Mouse (Mus musculus) liver, embryonic 14.5 days (tissue): Measurements from ENCODE around the gene Vtn. TPM values are rescaled to one million over a fixed set of nuclear protein-coding genes. Genes with fewer than 3 reads are reported as not detected.
A peak's percentile ranks its signal among the peaks of the same experiment; 100 is the strongest.

Source experiments
- ATAC-seq: fragments of 200-750 bp; cut with Nextera tagmentation; 2 replicates; pipeline ENCODE4 v1.8.0; 2017; ENCODE audit warnings: moderate number of reproducible peaks, mild to moderate bottlenecking, moderate library complexity; ENCODE audit not compliant: insufficient read depth
- DNase-seq, 3 experiments: peaks; one replicate each; pipeline ENCODE4 v3.0.0-alpha.2; 2012 to 2013; ENCODE audit warnings: low read depth in 3 of 3, low spot score in 3 of 3
- H3K27ac ChIP-seq: fragments of 300-500 bp; sonication (generic); 2 replicates; pipeline ENCODE4 v1.5.1; 2014; ENCODE audit warnings: moderate library complexity, mild to moderate bottlenecking, control low read depth, inconsistent platforms
- H3K27me3 ChIP-seq: fragments of 300-500 bp; sonication (generic); 2 replicates; pipeline ENCODE4 v1.6.1; 2014; ENCODE audit warnings: mild to moderate bottlenecking, low read length, moderate library complexity; ENCODE audit not compliant: control insufficient read depth, insufficient read depth
- H3K36me3 ChIP-seq: fragments of 300-500 bp; sonication (generic); replicated peaks from 2 replicates; pipeline ENCODE4 v1.6.1; 2014; ENCODE audit warnings: low read depth; ENCODE audit not compliant: control insufficient read depth, insufficient read depth
- H3K4me1 ChIP-seq, 2 experiments: fragments of 200-500 bp in 1 of 2; fragments of 300-500 bp in 1 of 2; sonication (generic) in 1 of 2; replicated peaks; 2 replicates each; pipeline ENCODE4 v1.6.1; 2012 to 2014; ENCODE audit warnings: antibody characterized with exemption in 1 of 2, inconsistent platforms in 1 of 2, low read length in 1 of 2; ENCODE audit not compliant: control insufficient read depth in 2 of 2, insufficient read depth in 2 of 2
- H3K4me2 ChIP-seq: fragments of 300-500 bp; sonication (generic); 2 replicates; pipeline ENCODE4 v1.6.1; 2014; ENCODE audit warnings: low read depth, mild to moderate bottlenecking, control low read depth, moderate library complexity
- H3K4me3 ChIP-seq, 2 experiments: fragments of 200-500 bp in 1 of 2; fragments of 300-500 bp in 1 of 2; sonication (generic) in 1 of 2; 2 replicates each; pipeline ENCODE4 v1.5.1; 2012 to 2014; ENCODE audit warnings: low read depth in 2 of 2, low read length in 2 of 2, mild to moderate bottlenecking in 2 of 2, control low read depth in 1 of 2, inconsistent platforms in 1 of 2, moderate library complexity in 1 of 2; ENCODE audit not compliant: insufficient read depth in 1 of 2
- H3K9ac ChIP-seq: fragments of 300-500 bp; sonication (generic); replicated peaks from 2 replicates; pipeline ENCODE4 v1.6.1; 2014; ENCODE audit warnings: mild to moderate bottlenecking, control low read depth, moderate library complexity
- H3K9me3 ChIP-seq: fragments of 300-500 bp; sonication (generic); 2 replicates; pipeline ENCODE4 v1.6.1; 2016; ENCODE audit warnings: low read length, mixed read lengths; ENCODE audit not compliant: control insufficient read depth
- CTCF ChIP-seq: IDR thresholded peaks from 2 replicates; pipeline ENCODE4 v1.5.1; 2016; ENCODE audit warnings: antibody characterized with exemption, low read depth, control low read depth
- EP300 ChIP-seq: IDR thresholded peaks from 2 replicates; pipeline ENCODE4 v1.6.1; 2016; ENCODE audit warnings: antibody characterized with exemption, low read depth
- WGBS: fragments of 180-500 bp; shearing (Covaris S2); extraction: QIAGEN DNeasy Blood & Tissue Kit; methylation state at CpG from one replicate; pipeline ENCODE4 v1.1.7; 2014; ENCODE audit not compliant: insufficient replicate concordance; 5-methylcytosine and 5-hydroxymethylcytosine counted together
- polyA plus RNA-seq, 2 experiments: library from polyadenylated mRNA; depleted of rRNA in 1 of 2; stranded (reverse) in 1 of 2; unstranded in 1 of 2; fragments of >200 nt; fragmentation: Nextera tagmentation in 1 of 2; extraction: Ambion mirVana in 1 of 2; gene quantifications; 2 replicates each; pipeline versions ENCODE4 v1.2.1 to v1.2.3; 2012 to 2014

Gene Vtn
- polyA plus RNA-seq, 2 experiments, result 353 to 403 TPM

GRCm38 (mm10) chr11:78458740-78459139 lies 40.2 kb upstream of the Vtn start:
- H3K9ac ChIP-seq, result no peak overlapping the region
- no peak for ATAC-seq

GRCm38 (mm10) chr11:78461894-78462293 lies 37.0 kb upstream of the Vtn start:
- Histone ChIP-seq H3K9me3 (no peaks in the 10 kb centered on the region), H3K9ac (no peak overlapping the region), H3K4me2 (no peak overlapping the region), H3K36me3 (no peaks in the 10 kb centered on the region), H3K4me1 (peaks cover 9 to 25% of the 10 kb centered on the region in 2 experiments), H3K27me3 (no peaks in the 10 kb centered on the region; the same call in 1 of the 2 replicates), H3K4me3 (no peak overlapping the region), H3K27ac (no peak overlapping the region)
- WGBS, result 49% methylated on average over 1 of the region's 1 CpGs
- ATAC-seq, result no peak
- DNase-seq, result no peak
- no peak for TF ChIP-seq EP300
- TF ChIP-seq CTCF, result peak; percentile 71

More at GRCm38 (mm10) chr11:78458740-78459139, 40.2 kb upstream of the Vtn start:
- no peak overlapping the region for H3K4me3 ChIP-seq
- H3K9me3 ChIP-seq, result no peaks in the 10 kb centered on the region
- peaks cover under 1 to 9% of the 10 kb centered on the region in 2 experiments for H3K4me1 ChIP-seq
- H3K27ac ChIP-seq, result no peak overlapping the region
- DNase-seq, result no peak
- H3K27me3 ChIP-seq, result no peaks in the 10 kb centered on the region; the same call in 1 of the 2 replicates
- 67% methylated on average over 17 of the region's 17 CpGs for WGBS
- no peak overlapping the region for H3K4me2 ChIP-seq
- no peak for TF ChIP-seq CTCF
- TF ChIP-seq EP300, result no peak
- H3K36me3 ChIP-seq, result no peaks in the 10 kb centered on the region

- no peak for TF ChIP-seq CTCF
- WGBS, result 73% methylated on average over 5 of the region's 5 CpGs
- Histone ChIP-seq H3K9ac (no peak overlapping the region), H3K4me1 (peaks cover 9 to 25% of the 10 kb centered on the region in 2 experiments), H3K9me3 (no peaks in the 10 kb centered on the region), H3K4me3 (no peak overlapping the region), H3K27me3 (no peaks in the 10 kb centered on the region; the same call in 1 of the 2 replicates), H3K27ac (no peak overlapping the region), H3K36me3 (no peaks in the 10 kb centered on the region), H3K4me2 (no peak overlapping the region)
- ATAC-seq (no peak), DNase-seq (no peak)
Observed at GRCm38 (mm10) chr11:78462669-78463068, 36.2 kb upstream of the Vtn start.

GRCm38 (mm10) chr11:78463286-78464036 lies 35.4 kb upstream of the Vtn start:
- TF ChIP-seq EP300 (no peak), CTCF (no peak)
- Histone ChIP-seq H3K9ac (no peak overlapping the region), H3K9me3 (no peaks in the 10 kb centered on the region), H3K4me3 (no peak overlapping the region), H3K36me3 (no peaks in the 10 kb centered on the region), H3K4me1 (peaks cover 9 to 25% of the 10 kb centered on the region in 2 experiments), H3K4me2 (no peak overlapping the region), H3K27ac (no peak overlapping the region), H3K27me3 (no peaks in the 10 kb centered on the region; the same call in 1 of the 2 replicates)
- 43% methylated on average over 13 of the region's 13 CpGs for WGBS
- DNase-seq (no peak), ATAC-seq (no peak)

GRCm38 (mm10) chr11:78465116-78465515 lies 33.8 kb upstream of the Vtn start:
- Histone ChIP-seq H3K27ac (no peak overlapping the region), H3K4me1 (peaks cover 9 to 25% of the 10 kb centered on the region in 2 experiments), H3K4me3 (peak overlapping the region; percentile 61 to 72; a peak in 3 of 4 replicates), H3K36me3 (no peaks in the 10 kb centered on the region), H3K4me2 (peak overlapping the region; percentile 83), H3K9ac (no peak overlapping the region), H3K9me3 (no peaks in the 10 kb centered on the region), H3K27me3 (no peaks in the 10 kb centered on the region)
- no peak for ATAC-seq
- WGBS, result 43% methylated on average over 9 of the region's 9 CpGs
- TF ChIP-seq CTCF, result no peak
- TF ChIP-seq EP300, result no peak
- no peak for DNase-seq
